Mouse (Mus musculus): ENCODE results near the gene Cd101. TPM values are rescaled to one million over a fixed set of nuclear protein-coding genes. Genes with fewer than 3 reads are reported as not detected.
A peak's percentile ranks its signal among the peaks of the same experiment; 100 is the strongest.

Gene Cd101
- polyA plus RNA-seq, 1 experiment = 7.8 TPM

- TF ChIP-seq CTCF (IDR thresholded peaks at IDR 0.05; ENCODE audit: control insufficient read depth, insufficient read depth, low read length) (no peak), POLR2A (IDR thresholded peaks at IDR 0.05; ENCODE audit: borderline replicate concordance, control insufficient read depth, low read depth, low read length) (no peak)
- WGBS = 35% methylated on average over 5 of the region's 5 CpGs
- Histone ChIP-seq H3K4me1 (ENCODE audit: control insufficient read depth, insufficient read depth, low read length) (peaks cover 3% of the 10 kb centered on the region; the same call in 1 of the 2 replicates), H3K4me3 (replicated peaks; ENCODE audit: control insufficient read depth, low read depth, low read length) (no peak overlapping the region), H3K27ac (ENCODE audit: control insufficient read depth, insufficient read depth, low read depth, low read length, poor library complexity) (no peak overlapping the region)
Measured at GRCm38 (mm10) chr3:101021073-101021472, 8.3 kb downstream of the Cd101 start.

GRCm38 (mm10) chr3:101018494-101018893 is 10.9 kb downstream of the Cd101 start:
- 81% methylated on average over 6 of the region's 6 CpGs for WGBS
- H3K4me3 ChIP-seq (replicated peaks; ENCODE audit: control insufficient read depth, low read depth, low read length) = no peak overlapping the region
- H3K27ac ChIP-seq (ENCODE audit: control insufficient read depth, insufficient read depth, low read depth, low read length, poor library complexity) = no peak overlapping the region
- H3K4me1 ChIP-seq (ENCODE audit: control insufficient read depth, insufficient read depth, low read length) = peaks cover 3% of the 10 kb centered on the region; the same call in 1 of the 2 replicates
- TF ChIP-seq CTCF (IDR thresholded peaks at IDR 0.05; ENCODE audit: control insufficient read depth, insufficient read depth, low read length) (no peak), POLR2A (IDR thresholded peaks at IDR 0.05; ENCODE audit: borderline replicate concordance, control insufficient read depth, low read depth, low read length) (no peak)

- TF ChIP-seq POLR2A (IDR thresholded peaks at IDR 0.05; ENCODE audit: borderline replicate concordance, control insufficient read depth, low read depth, low read length) (no peak), CTCF (IDR thresholded peaks at IDR 0.05; ENCODE audit: control insufficient read depth, insufficient read depth, low read length) (no peak)
- H3K27ac ChIP-seq (ENCODE audit: control insufficient read depth, insufficient read depth, low read depth, low read length, poor library complexity) = no peak overlapping the region
- H3K4me1 ChIP-seq (ENCODE audit: control insufficient read depth, insufficient read depth, low read length) = peaks cover 5% of the 10 kb centered on the region; the same call in 1 of the 2 replicates
- no peak overlapping the region for H3K4me3 ChIP-seq (replicated peaks; ENCODE audit: control insufficient read depth, low read depth, low read length)
- 81% methylated on average over 7 of the region's 7 CpGs for WGBS
Measured at GRCm38 (mm10) chr3:101016050-101016449, 13.3 kb downstream of the Cd101 start.

- peaks cover 5% of the 10 kb centered on the region; the same call in 1 of the 2 replicates for H3K4me1 ChIP-seq (ENCODE audit: control insufficient read depth, insufficient read depth, low read length)
- no peak overlapping the region for H3K27ac ChIP-seq (ENCODE audit: control insufficient read depth, insufficient read depth, low read depth, low read length, poor library complexity)
- 82% methylated on average over 4 of the region's 4 CpGs for WGBS
- H3K4me3 ChIP-seq (replicated peaks; ENCODE audit: control insufficient read depth, low read depth, low read length) = no peak overlapping the region
- TF ChIP-seq CTCF (IDR thresholded peaks at IDR 0.05; ENCODE audit: control insufficient read depth, insufficient read depth, low read length) (no peak), POLR2A (IDR thresholded peaks at IDR 0.05; ENCODE audit: borderline replicate concordance, control insufficient read depth, low read depth, low read length) (no peak)
Measured at GRCm38 (mm10) chr3:101015254-101015653, 14.1 kb downstream of the Cd101 start.

- WGBS = 36% methylated on average over 3 of the region's 3 CpGs
- Histone ChIP-seq H3K4me1 (ENCODE audit: control insufficient read depth, insufficient read depth, low read length) (peaks cover 5% of the 10 kb centered on the region; the same call in 1 of the 2 replicates), H3K4me3 (replicated peaks; ENCODE audit: control insufficient read depth, low read depth, low read length) (no peak overlapping the region), H3K27ac (ENCODE audit: control insufficient read depth, insufficient read depth, low read depth, low read length, poor library complexity) (no peak overlapping the region)
- no peak for TF ChIP-seq CTCF (IDR thresholded peaks at IDR 0.05; ENCODE audit: control insufficient read depth, insufficient read depth, low read length)
- no peak for TF ChIP-seq POLR2A (IDR thresholded peaks at IDR 0.05; ENCODE audit: borderline replicate concordance, control insufficient read depth, low read depth, low read length)
Measured at GRCm38 (mm10) chr3:101013536-101013935, 15.8 kb downstream of the Cd101 start.

DNA sequence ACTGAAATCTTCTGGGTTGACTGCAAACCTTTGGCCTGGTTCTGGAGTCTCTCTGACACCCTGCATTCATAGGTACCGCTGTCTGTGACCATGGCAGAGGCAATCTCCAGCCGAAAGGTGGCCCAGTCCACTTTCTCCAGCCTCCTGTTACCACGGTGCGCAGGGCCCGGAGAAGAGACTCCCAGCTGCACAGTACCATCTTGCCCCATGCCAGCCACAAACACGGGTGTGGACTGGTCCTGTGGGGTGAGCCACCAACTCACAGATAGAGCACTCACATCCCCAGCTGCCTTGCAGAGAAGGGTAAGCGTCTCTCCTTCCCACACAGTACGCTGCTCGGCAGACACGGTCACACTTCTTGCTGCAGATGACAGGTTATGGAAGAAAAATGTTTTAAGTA is 16.4 kb downstream of the Cd101 start:
- no peak overlapping the region for H3K4me3 ChIP-seq (replicated peaks; ENCODE audit: control insufficient read depth, low read depth, low read length)
- H3K27ac ChIP-seq (ENCODE audit: control insufficient read depth, insufficient read depth, low read depth, low read length, poor library complexity) = no peak overlapping the region
- WGBS = 83% methylated on average over 10 of the region's 10 CpGs
- peaks cover 5% of the 10 kb centered on the region; the same call in 1 of the 2 replicates for H3K4me1 ChIP-seq (ENCODE audit: control insufficient read depth, insufficient read depth, low read length)
- TF ChIP-seq CTCF (IDR thresholded peaks at IDR 0.05; ENCODE audit: control insufficient read depth, insufficient read depth, low read length) (no peak), POLR2A (IDR thresholded peaks at IDR 0.05; ENCODE audit: borderline replicate concordance, control insufficient read depth, low read depth, low read length) (no peak)

DNA sequence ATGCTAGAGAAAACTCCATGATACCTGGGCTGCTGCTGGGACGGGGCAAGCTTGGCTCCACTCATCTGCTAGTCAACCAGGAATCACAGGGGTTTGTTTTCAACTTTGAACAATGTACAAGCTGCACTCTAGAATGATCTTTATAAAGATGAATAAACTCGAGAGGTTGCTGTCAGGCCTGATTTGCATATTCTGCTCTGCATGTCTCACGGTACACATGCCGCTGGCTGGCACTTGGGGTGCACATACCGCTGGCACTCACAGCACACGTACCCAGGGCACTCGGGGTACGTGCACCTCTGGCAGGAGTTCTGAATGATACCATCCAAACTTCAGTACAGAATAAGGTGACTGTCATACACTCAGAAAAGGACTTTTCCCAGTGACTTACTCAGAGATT is 16.8 kb downstream of the Cd101 start:
- Histone ChIP-seq H3K27ac (ENCODE audit: control insufficient read depth, insufficient read depth, low read depth, low read length, poor library complexity) (peak overlapping the region; percentile 20; the same call in 1 of the 2 replicates), H3K4me3 (replicated peaks; ENCODE audit: control insufficient read depth, low read depth, low read length) (no peak overlapping the region), H3K4me1 (ENCODE audit: control insufficient read depth, insufficient read depth, low read length) (peaks cover 5% of the 10 kb centered on the region; the same call in 1 of the 2 replicates)
- WGBS = 80% methylated on average over 8 of the region's 8 CpGs
- no peak for TF ChIP-seq POLR2A (IDR thresholded peaks at IDR 0.05; ENCODE audit: borderline replicate concordance, control insufficient read depth, low read depth, low read length)
- TF ChIP-seq CTCF (IDR thresholded peaks at IDR 0.05; ENCODE audit: control insufficient read depth, insufficient read depth, low read length) = no peak

- H3K4me3 ChIP-seq (replicated peaks; ENCODE audit: control insufficient read depth, low read depth, low read length) = no peak overlapping the region
- 43% methylated on average over 10 of the region's 10 CpGs for WGBS
- no peak for TF ChIP-seq POLR2A (IDR thresholded peaks at IDR 0.05; ENCODE audit: borderline replicate concordance, control insufficient read depth, low read depth, low read length)
- no peak for TF ChIP-seq CTCF (IDR thresholded peaks at IDR 0.05; ENCODE audit: control insufficient read depth, insufficient read depth, low read length)
- H3K27ac ChIP-seq (ENCODE audit: control insufficient read depth, insufficient read depth, low read depth, low read length, poor library complexity) = peak overlapping the region; percentile 20; the same call in 1 of the 2 replicates
- H3K4me1 ChIP-seq (ENCODE audit: control insufficient read depth, insufficient read depth, low read length) = peaks cover 5% of the 10 kb centered on the region; the same call in 1 of the 2 replicates
Measured at GRCm38 (mm10) chr3:101012131-101012571, 17.2 kb downstream of the Cd101 start.

Data from bone marrow, adult 2 months (tissue).